ENCODE assay signal across 7 mouse cellular contexts in the genomic region with DNA sequence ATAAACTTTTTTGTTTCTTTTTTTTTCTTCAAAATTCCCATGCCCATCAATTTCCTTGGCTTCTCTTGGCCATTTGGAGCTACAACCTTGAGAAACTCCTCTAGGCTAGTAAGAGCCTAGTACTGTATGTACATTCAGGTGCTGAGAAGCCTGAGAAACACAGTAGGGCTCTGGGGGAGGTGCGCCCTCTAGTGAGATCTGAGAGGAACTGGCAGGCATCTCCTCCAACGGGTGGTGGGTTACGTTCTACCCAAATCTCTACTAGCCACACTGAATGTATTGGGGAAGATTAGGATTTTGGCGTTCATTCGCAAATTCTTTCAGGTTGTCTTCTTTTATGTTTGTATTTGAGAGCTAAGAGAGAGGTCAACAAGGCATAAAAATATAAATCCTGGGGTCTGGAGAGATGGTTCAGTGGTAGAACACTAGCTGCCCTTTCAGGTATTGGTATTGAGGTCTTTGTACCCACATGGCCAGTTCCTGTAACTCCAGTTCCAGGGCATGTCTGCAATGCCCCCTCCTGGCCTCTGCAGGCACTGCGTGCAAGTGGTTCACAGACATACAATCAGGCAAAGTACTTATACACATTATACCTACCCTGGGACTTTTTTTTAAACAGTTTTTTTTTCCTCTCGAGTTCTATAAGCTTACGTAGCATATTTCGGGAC.
A peak's percentile ranks its signal among the peaks of the same experiment; 100 is the strongest.
DNase-seq lines count a peak whose midpoint lies in the region.

No protein-coding gene starts in this region.

- DNase-seq in CD8-positive naive resting alpha-beta T cell, adult 2 months (ENCODE audit: low read depth in 2 of 2, low spot score in 2 of 2): peak; percentile 63 to 75
- DNase-seq in R1 (ENCODE audit: low read depth, low spot score): peak; percentile 90
- peak; percentile 87 to 88 for DNase-seq in cerebellum, postnatal 10 days
- peak; percentile 51 to 67 for DNase-seq in frontal cortex, postnatal 36 days (ENCODE audit: low spot score in 2 of 2)
- DNase-seq in kidney, postnatal 25 days: peak; percentile 74 to 77
- peak; percentile 74 for DNase-seq in lung, postnatal 14 days
- DNase-seq in right cerebral cortex, adult 2 months (ENCODE audit: low spot score in 2 of 2): peak; percentile 42 to 68

Comparison
In these comparisons a context has a peak if more than half of its experiments do, and no peak if none do; other contexts are left out.
1. Peak in every context shown above with its lines: DNase-seq.